8 mouse cellular contexts compared by ENCODE assay signal in the genomic region with DNA sequence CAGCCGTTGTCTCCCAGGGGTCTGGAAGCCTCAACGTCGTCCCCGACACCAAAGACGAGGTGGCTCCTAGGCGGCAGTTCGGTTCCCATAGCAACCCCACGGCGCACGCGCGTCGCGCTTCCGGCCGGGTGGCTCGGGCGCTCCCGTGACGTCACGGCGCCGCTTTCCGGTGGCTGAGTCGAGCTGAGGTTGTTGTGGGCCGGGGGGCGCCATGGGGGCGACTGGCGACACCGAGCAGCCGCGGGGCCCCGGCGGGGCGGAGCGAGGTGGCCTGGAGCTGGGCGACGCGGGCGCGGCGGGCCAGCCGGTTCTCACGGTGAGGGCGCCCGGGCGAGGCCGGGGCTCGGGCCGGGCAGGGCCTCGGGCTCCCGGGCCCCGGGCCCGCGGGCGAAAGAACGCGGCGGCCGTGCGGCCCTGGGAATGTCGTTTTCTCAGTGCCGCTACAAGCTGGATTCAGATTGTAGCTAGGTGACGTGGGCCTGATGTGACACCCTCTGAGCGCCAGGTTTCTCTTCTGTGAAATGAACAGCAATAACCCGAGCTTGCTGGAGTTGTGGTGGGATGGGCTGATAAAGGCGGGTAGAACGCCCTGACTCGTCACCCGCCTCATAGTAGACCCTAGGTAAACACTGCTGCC. TPM values are rescaled to one million over a fixed set of nuclear protein-coding genes. Genes with fewer than 3 reads are reported as not detected.
A peak's percentile ranks its signal among the peaks of the same experiment; 100 is the strongest.
DNase-seq lines count a peak whose midpoint lies in the region; ATAC-seq and TF ChIP-seq lines count a peak whose summit lies in the region.

Gene Wfdc3 (minus strand): TSS at position 89 of the 637 bp plus-strand sequence.
Gene Dnttip1 (plus strand): TSS at position 141 of the 637 bp plus-strand sequence.

- no peaks in the 10 kb centered on the region for H3K27me3 ChIP-seq in forebrain, embryonic 14.5 days (replicated peaks; ENCODE audit: control insufficient read depth, insufficient read depth, low read length)
- no peaks in the 10 kb centered on the region for H3K27me3 ChIP-seq in liver, embryonic 16.5 days (ENCODE audit: control insufficient read depth, insufficient read depth, low read depth, low read length)
- H3K27me3 ChIP-seq in neural tube, embryonic 12.5 days (replicated peaks): no peaks in the 10 kb centered on the region
- H3K27me3 ChIP-seq in stomach, postnatal 0 days (ENCODE audit: control insufficient read depth, insufficient read depth, low read length): no peaks in the 10 kb centered on the region

- no peaks in the 10 kb centered on the region for H3K9me3 ChIP-seq in forebrain, embryonic 14.5 days (replicated peaks; ENCODE audit: control insufficient read depth, low read length)
- H3K9me3 ChIP-seq in liver, embryonic 16.5 days (replicated peaks; ENCODE audit: control insufficient read depth, low read length): no peaks in the 10 kb centered on the region
- no peaks in the 10 kb centered on the region for H3K9me3 ChIP-seq in neural tube, embryonic 12.5 days
- no peaks in the 10 kb centered on the region for H3K9me3 ChIP-seq in stomach, postnatal 0 days (ENCODE audit: control insufficient read depth, low read length)

- TF ChIP-seq CTCF in stomach, postnatal 0 days (IDR thresholded peaks at IDR 0.05; ENCODE audit: low read depth): no peak

- peak within 1 kb of the TSS; percentile 93 for H3K9ac ChIP-seq in forebrain, embryonic 14.5 days (ENCODE audit: low read length)
- H3K9ac ChIP-seq in liver, embryonic 16.5 days (ENCODE audit: low read depth, low read length): peak within 1 kb of the TSS; percentile 94
- peak within 1 kb of the TSS; percentile 88 for H3K9ac ChIP-seq in neural tube, embryonic 12.5 days
- H3K9ac ChIP-seq in stomach, postnatal 0 days (ENCODE audit: low read length): peak within 1 kb of the TSS; percentile 97

- H3K4me3 ChIP-seq in forebrain, embryonic 14.5 days (ENCODE audit: low read depth, low read length): peak within 1 kb of the TSS; percentile 88
- H3K4me3 ChIP-seq in liver, embryonic 16.5 days (ENCODE audit: low read depth, low read length): peak within 1 kb of the TSS; percentile 87
- peak within 1 kb of the TSS; percentile 98 for H3K4me3 ChIP-seq in neural tube, embryonic 12.5 days
- peak within 1 kb of the TSS; percentile 91 for H3K4me3 ChIP-seq in stomach, postnatal 0 days (ENCODE audit: low read depth, low read length)

- DNase-seq in ES-CJ7 (ENCODE audit: low read depth, low spot score): peak; percentile 90
- peak; percentile 96 for DNase-seq in forebrain, embryonic 14.5 days (ENCODE audit: low spot score)
- peak; percentile 95 to 98 for DNase-seq in heart, postnatal 10 days
- DNase-seq in kidney, postnatal 4 days: peak; percentile 96 to 97
- DNase-seq in stomach, postnatal 0 days (ENCODE audit: low spot score): peak; percentile 94

- H3K36me3 ChIP-seq in forebrain, embryonic 14.5 days (ENCODE audit: control insufficient read depth, insufficient read depth, low read length): peaks cover 28% of the 10 kb centered on the region
- H3K36me3 ChIP-seq in liver, embryonic 16.5 days (ENCODE audit: control insufficient read depth, insufficient read depth): peaks cover 30% of the 10 kb centered on the region
- peaks cover 30% of the 10 kb centered on the region for H3K36me3 ChIP-seq in neural tube, embryonic 12.5 days
- H3K36me3 ChIP-seq in stomach, postnatal 0 days (ENCODE audit: control insufficient read depth, insufficient read depth, low read length): no peaks in the 10 kb centered on the region

- under 1% methylated on average over 63 of the region's 70 CpGs for whole genome bisulfite sequencing in forebrain, embryonic 14.5 days
- under 1% methylated on average over 69 of the region's 70 CpGs for WGBS in liver, embryonic 16.5 days (ENCODE audit: insufficient replicate concordance)
- whole genome bisulfite sequencing in neural tube, embryonic 12.5 days: under 1% methylated on average over 68 of the region's 70 CpGs
- under 1% methylated on average over 55 of the region's 70 CpGs for WGBS in stomach, postnatal 0 days

- H3K4me2 ChIP-seq in forebrain, embryonic 14.5 days (ENCODE audit: low read length): peak within 1 kb of the TSS; percentile 87
- H3K4me2 ChIP-seq in liver, embryonic 16.5 days (ENCODE audit: low read depth, low read length): peak within 1 kb of the TSS; percentile 95
- peak within 1 kb of the TSS; percentile 85 for H3K4me2 ChIP-seq in neural tube, embryonic 12.5 days (replicated peaks)
- peak within 1 kb of the TSS; percentile 68 for H3K4me2 ChIP-seq in stomach, postnatal 0 days (replicated peaks; ENCODE audit: low read depth)

- peak within 1 kb of the TSS; percentile 66 for H3K27ac ChIP-seq in forebrain, embryonic 14.5 days (ENCODE audit: low read depth, low read length)
- peak within 1 kb of the TSS; percentile 88 for H3K27ac ChIP-seq in liver, embryonic 16.5 days (ENCODE audit: low read length)
- 0 out of 2 replicates have a peak within 1 kb of the TSS, but pooled peaks have one; percentile 32 for H3K27ac ChIP-seq in neural tube, embryonic 12.5 days
- peak within 1 kb of the TSS; percentile 86 for H3K27ac ChIP-seq in stomach, postnatal 0 days (replicated peaks)

- peaks cover 10% of the 10 kb centered on the region; the same call in 1 of the 2 replicates for H3K4me1 ChIP-seq in forebrain, embryonic 14.5 days (ENCODE audit: control insufficient read depth, insufficient read depth, low read length)
- H3K4me1 ChIP-seq in liver, embryonic 16.5 days (ENCODE audit: control insufficient read depth, low read depth, low read length): peaks cover 32% of the 10 kb centered on the region
- H3K4me1 ChIP-seq in neural tube, embryonic 12.5 days: peaks cover 22% of the 10 kb centered on the region
- H3K4me1 ChIP-seq in stomach, postnatal 0 days (replicated peaks; ENCODE audit: control insufficient read depth, insufficient read depth): no peaks in the 10 kb centered on the region

- intact Hi-C loops in heart, postnatal 10 days (cut with DNase I): loop anchor here (2.0 kb wide), 1 partner anchor 21 kb away; no protein-coding TSS in a partner anchor

- TF ChIP-seq EP300 in stomach, postnatal 0 days (optimal IDR thresholded peaks at IDR 0.05): no peak

- ATAC-seq in cerebellum, adult (ENCODE audit: insufficient number of reproducible peaks, low FRiP score, low TSS enrichment): peak; percentile 80
- peak; percentile 96 for ATAC-seq in forebrain, embryonic 14.5 days
- ATAC-seq in liver, embryonic 16.5 days (ENCODE audit: low read depth): peak; percentile 85
- ATAC-seq in neural tube, embryonic 12.5 days (ENCODE audit: low FRiP score, low read depth): peak; percentile 88
- peak; percentile 88 for ATAC-seq in stomach, postnatal 0 days (ENCODE audit: low FRiP score, low TSS enrichment)

RNA-seq across cellular contexts. Expression of gene Wfdc3, which starts in this region (rescaled TPM):
- 0.35 and 0.77 TPM in 2 replicates for polyA plus RNA-seq in forebrain, embryonic 14.5 days (2014; fragmentation: Nextera tagmentation; extraction: Ambion mirVana)
- total RNA-seq in heart, postnatal 10 days (2021): under 1 TPM; 0.17 to 0.40 TPM
- 1.5 and 1.7 TPM in 2 replicates for polyA plus RNA-seq in liver, embryonic 16.5 days (2015; fragmentation: Nextera tagmentation; extraction: Ambion mirVana)
- 0.44 and 0.72 TPM in 2 replicates for polyA plus RNA-seq in neural tube, embryonic 12.5 days (2016; fragmentation: Nextera tagmentation; extraction: Ambion mirVana)
- polyA plus RNA-seq in stomach, postnatal 0 days (2015; fragmentation: Nextera tagmentation; extraction: Ambion mirVana): 1.4 TPM in 2 replicates

RNA-seq across cellular contexts. Expression of gene Dnttip1, which starts in this region (rescaled TPM):
- polyA plus RNA-seq in forebrain, embryonic 14.5 days (2014; fragmentation: Nextera tagmentation; extraction: Ambion mirVana): 62.2 and 64.9 TPM in 2 replicates
- total RNA-seq in heart, postnatal 10 days (2021): 10 to 100 TPM; 35.8 to 38.5 TPM
- 40.1 and 43.1 TPM in 2 replicates for polyA plus RNA-seq in liver, embryonic 16.5 days (2015; fragmentation: Nextera tagmentation; extraction: Ambion mirVana)
- polyA plus RNA-seq in neural tube, embryonic 12.5 days (2016; fragmentation: Nextera tagmentation; extraction: Ambion mirVana): 85.6 and 92.2 TPM in 2 replicates
- 38.0 and 39.1 TPM in 2 replicates for polyA plus RNA-seq in stomach, postnatal 0 days (2015; fragmentation: Nextera tagmentation; extraction: Ambion mirVana)

Comparison
In these comparisons a context has a peak if more than half of its experiments do, and no peak if none do; other contexts are left out.
1. Peak in every context shown above with its lines: DNase-seq, ATAC-seq, H3K4me3 ChIP-seq and H3K27ac ChIP-seq.
2. H3K27ac ChIP-seq: peak in every context shown above with its lines; median percentile 88 in liver, embryonic 16.5 days; 86 in stomach, postnatal 0 days; 66 in forebrain, embryonic 14.5 days; 32 in neural tube, embryonic 12.5 days.